Mouse (Mus musculus) bone marrow, adult 2 months (tissue): ENCODE measurements around the gene Macrod2.

ENCODE experiments used
- CTCF ChIP-seq: fragments of 200-500 bp; IDR thresholded peaks from 2 replicates; pipeline ENCODE4 v1.5.1; 2011; ENCODE audit warnings: low read length, control low read depth; ENCODE audit not compliant: control insufficient read depth, insufficient read depth
- POLR2A ChIP-seq: fragments of 200-500 bp; IDR thresholded peaks from 2 replicates; pipeline ENCODE4 v1.6.1; 2011; ENCODE audit warnings: low read depth, mild to moderate bottlenecking, control low read depth, low read length, borderline replicate concordance; ENCODE audit not compliant: control insufficient read depth

DNA sequence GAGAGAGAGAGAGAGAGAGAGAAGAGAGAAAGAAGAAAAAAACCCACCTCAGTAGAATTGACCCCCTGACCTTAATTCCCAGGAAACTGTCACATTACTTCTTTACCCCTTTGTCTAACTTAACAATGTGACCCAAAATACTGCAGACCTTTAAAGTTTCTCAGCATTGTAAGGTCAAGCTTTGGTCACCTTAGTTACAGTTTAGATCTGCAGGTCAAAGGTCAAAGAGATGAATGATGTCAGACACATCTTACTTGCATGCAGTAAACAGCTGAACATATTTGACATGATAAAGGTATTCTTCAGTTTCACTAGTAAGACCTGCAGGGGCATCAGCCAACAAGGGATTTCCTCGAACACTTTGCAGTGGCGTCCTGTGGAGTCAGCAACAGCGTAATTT lies 309.0 kb downstream of the Macrod2 start:
- no peak for TF ChIP-seq CTCF
- TF ChIP-seq POLR2A, result no peak
